Mouse (Mus musculus) ovary, adult 18-20 months (tissue): ENCODE measurements at regions not wholly inside any gene's neighbourhood (a gene's known extent, or its start where the extent isn't known, plus 50 kb on each side); places are given as distances from the start of the nearest gene placed in this dataset.
A peak's percentile ranks its signal among the peaks of the same experiment; 100 is the strongest.

Source experiments
- DNase-seq: peaks from one replicate; pipeline ENCODE4 v3.0.0; 2022; ENCODE audit warnings: low spot score, mixed read lengths

- DNase-seq: no peak
Observed at GRCm38 (mm10) chr8:118028061-118028850, 226.5 kb upstream of the Mphosph6 start.

DNA sequence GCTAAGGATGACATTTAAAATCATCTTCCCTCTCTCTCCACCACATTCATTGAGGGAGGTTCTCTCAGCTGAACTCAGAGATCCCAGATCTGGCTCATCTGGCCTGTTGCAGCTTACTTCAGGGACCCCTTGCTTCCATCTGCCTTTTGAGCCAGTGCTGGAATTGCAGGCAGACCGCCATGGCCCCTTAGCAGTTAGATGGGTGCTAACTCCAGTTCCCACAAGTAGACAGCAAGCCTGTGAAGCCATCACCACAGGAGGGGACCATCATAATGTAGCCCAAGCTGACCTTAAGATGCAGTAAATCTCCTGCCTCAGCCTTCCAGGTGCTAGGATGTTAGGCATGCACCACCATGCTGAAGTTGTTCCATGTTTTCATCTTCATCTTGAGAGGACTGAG, 221.7 kb upstream of the Mphosph6 start:
- no peak for DNase-seq

DNA sequence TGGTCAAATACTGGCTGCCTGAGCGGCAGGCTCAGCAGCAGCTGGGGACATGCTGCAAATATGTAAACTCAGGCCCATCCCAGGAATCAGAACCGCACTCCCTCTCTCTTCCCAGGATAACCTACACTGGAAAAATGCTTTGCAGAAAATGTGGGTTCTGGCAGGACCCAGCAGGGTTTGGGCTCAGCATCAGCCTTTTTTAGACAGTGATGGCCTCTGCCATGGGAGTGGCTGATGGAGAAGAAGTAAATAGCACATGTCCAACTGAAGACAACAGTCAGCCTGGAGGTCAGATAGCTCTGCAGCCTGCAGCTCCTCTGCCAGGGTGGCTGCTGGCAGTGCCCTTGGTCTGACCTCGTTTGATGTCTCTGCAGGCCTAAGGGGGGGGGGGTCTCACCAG, 220.2 kb upstream of the Mphosph6 start:
- DNase-seq: no peak

DNA sequence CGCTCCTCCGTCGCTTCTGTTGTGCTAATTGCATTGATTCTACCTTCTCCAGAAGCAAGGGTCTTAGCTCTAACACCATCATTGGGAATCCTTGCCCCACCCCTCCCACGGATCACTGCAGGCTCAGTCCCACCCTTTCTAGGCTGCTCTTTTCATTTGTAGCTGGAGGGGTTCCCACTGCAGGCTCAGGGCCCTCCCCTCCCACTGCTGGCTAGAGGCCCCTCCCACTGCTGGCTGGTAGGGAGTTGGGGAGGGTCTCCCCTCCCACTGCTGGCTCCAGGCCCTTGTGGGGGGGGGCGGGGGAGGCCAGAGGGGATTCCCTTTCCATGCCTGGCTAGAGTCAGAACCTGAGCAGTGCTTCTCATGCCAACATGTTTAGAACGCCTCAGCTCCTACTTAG, 215.5 kb upstream of the Mphosph6 start:
- no peak for DNase-seq

- no peak for DNase-seq
Observed at GRCm38 (mm10) chr8:118005186-118005585, 203.4 kb upstream of the Mphosph6 start.

DNA sequence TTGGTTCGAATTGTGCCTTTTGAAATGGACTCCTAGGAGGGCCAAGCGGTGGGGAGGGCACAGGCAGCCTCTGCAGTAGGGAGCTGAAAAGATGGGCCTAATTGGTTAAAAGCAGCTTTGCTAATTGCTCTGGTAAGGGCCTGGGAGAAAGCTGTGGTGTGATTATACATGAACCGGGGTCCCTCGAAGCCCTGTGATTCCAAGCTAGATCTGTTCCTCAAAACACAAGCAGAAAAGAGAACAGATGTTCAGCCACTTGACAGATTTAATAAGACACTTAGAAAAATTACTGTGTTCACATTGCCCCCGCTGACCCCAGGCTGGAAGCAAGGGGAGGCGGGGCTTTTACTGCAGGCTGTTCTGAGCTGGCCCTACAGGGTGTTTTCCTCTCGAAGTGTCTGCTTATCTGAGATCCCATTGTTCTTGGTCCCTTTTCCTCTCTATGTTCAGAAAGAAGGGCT, 202.7 kb upstream of the Mphosph6 start:
- DNase-seq: no peak

- no peak for DNase-seq
Observed at GRCm38 (mm10) chr8:118001138-118001537, 199.4 kb upstream of the Mphosph6 start.

- DNase-seq: no peak
Observed at GRCm38 (mm10) chr8:117991826-117992225, 190.1 kb upstream of the Mphosph6 start.

DNA sequence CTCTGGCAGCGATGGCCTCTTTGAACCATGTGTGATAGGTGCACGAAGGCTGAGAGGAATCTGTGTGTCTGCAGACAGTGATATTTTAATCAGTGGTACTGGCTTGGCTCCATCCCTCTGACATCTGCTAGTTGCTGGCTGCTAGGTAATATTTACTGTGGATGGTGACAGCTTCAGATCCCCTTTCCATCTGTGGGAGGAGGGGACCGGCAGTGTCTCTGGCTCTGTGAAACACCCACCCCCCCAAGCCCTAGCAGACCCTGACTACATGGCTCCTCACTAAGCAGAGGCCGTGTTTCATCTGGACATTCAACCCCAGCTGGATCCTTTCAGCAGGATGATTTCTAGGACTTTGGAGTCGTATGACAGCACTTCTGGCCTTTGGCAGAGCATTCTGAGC, 187.0 kb upstream of the Mphosph6 start:
- DNase-seq: no peak

DNA sequence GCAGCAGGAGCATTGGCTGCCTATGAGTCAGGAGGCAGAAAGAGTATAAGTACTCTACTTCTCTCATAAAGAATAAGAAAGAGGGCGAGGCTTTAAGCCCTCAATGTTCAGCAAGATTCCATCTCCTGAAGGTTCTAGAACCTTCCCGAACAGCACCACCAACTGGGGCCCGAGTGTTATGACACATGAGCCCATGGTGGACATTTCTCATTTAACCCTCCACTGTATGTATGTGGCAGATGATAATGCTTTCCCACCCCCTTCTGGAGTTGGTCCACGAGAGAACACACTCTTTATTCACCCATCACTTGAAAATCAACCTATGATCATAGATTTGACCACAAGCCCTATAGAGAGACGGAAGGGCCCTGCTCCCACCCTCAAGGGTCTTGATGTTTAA, 166.6 kb upstream of the Mphosph6 start:
- DNase-seq: no peak

GRCm38 (mm10) chr8:117966556-117966955, 164.8 kb upstream of the Mphosph6 start:
- DNase-seq: no peak

GRCm38 (mm10) chr8:117963426-117963825, 161.7 kb upstream of the Mphosph6 start:
- DNase-seq: no peak

GRCm38 (mm10) chr8:117962666-117963065, 160.9 kb upstream of the Mphosph6 start:
- DNase-seq: no peak

GRCm38 (mm10) chr8:117959501-117959900, 157.8 kb upstream of the Mphosph6 start:
- no peak for DNase-seq

DNA sequence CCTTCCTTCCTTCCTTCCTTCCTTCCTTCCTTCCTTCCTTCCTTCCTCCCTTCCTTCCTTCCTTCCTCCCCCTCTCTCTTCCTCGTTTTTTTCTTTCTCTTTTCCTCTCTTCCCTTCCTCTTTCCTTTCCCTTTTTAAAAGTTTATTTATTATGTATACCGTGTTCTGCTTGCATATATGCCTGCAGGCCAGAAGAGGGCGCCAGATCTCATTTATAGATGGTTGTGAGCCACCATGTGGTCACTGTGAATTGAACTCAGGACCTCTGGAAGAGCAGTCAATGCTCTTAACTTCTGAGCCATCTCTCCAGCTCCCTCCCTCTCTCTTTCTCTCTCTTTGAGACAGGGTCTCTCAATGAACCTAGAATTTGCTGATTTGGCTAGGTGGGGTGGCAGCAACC, 157.2 kb upstream of the Mphosph6 start:
- no peak for DNase-seq

- no peak for DNase-seq
Observed at GRCm38 (mm10) chr8:117951656-117952055, 149.9 kb upstream of the Mphosph6 start.

DNA sequence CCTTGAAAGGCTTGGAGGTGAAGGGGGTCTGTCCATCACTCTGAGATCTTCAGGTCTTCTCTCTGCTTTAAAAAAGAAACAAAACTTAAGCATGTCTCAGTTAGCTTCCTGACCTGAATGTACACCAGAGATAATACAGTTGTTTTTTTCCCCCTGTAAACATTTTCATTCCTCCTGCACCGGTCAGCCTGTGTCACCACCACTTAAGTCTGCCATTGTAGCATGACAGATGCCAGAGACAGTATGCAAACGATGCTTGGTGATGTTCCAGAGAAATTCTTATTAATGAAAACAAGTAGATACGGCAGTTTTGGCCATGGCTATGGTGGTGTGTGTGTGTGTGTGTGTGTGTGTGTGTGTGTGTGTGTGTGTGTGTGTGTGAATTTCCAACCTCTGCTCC, 144.8 kb upstream of the Mphosph6 start:
- no peak for DNase-seq

DNA sequence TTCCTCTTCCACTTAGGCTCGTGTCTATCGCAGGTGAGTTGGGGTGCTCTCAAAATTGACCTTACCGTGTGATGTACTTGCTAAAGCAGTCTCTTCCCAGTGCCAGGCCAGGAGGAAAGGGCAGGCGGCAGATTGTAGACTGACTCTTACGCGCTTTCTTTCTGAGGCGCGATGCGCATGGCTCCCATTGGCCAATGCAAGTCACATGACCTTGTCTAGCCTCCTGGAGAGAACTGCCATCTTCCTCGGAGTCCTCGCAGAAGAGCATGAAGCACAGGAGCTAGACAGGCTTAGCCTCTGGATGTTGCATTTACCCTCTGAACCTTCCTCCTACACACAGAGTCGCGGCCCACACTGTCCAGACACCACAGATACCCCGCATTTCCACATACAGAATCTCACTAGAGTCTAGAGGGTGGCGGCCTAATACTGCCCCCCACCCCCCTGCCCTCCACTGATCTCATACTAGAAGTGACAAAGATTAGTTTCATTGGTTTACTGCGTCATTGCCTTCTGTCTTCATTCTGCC, 132.9 kb upstream of the Mphosph6 start:
- DNase-seq: no peak

DNA sequence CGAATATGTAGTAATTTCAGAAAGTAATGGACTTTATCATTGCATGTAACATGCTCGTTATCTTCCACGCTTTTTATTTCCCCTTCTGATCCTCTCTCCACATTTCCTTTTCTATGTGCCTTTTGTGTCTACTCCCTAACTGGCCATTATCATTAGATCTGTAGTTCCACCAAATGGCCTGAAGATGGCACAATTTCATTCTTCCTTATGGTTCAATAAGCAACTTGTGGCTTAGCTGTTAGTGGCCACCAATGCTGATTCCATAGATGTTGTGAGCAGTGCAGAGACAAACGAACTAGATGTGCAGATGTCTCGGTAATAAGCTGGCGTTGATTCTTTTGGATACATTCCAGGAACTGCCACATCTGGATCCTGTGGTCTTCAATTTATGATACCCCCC, 128.9 kb upstream of the Mphosph6 start:
- DNase-seq: no peak

GRCm38 (mm10) chr8:117929606-117930005, 127.9 kb upstream of the Mphosph6 start:
- DNase-seq: no peak

GRCm38 (mm10) chr8:117923296-117923695, 121.6 kb upstream of the Mphosph6 start:
- no peak for DNase-seq

DNA sequence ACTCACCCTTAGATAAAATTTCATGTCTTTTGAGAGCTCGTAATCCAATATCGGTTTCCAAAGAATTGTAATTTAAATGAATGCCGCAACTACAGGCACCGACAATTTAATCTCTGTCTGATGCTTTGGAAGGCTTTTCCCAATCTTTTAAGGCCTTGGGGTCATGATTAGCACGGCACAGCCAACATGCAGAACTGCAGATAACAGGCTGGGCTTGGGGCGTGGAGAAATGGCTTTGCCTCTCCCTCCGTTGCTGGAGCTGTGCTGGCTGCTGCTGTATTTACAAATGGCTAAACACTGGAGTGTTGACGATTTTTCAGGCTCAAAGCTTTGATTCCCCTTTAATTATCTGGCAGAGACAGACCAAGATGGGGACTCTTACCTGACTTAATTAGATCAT, 101.3 kb upstream of the Mphosph6 start:
- DNase-seq: peak; percentile 10

- DNase-seq: no peak
Observed at GRCm38 (mm10) chr8:117899892-117900291, 98.1 kb upstream of the Mphosph6 start.

DNA sequence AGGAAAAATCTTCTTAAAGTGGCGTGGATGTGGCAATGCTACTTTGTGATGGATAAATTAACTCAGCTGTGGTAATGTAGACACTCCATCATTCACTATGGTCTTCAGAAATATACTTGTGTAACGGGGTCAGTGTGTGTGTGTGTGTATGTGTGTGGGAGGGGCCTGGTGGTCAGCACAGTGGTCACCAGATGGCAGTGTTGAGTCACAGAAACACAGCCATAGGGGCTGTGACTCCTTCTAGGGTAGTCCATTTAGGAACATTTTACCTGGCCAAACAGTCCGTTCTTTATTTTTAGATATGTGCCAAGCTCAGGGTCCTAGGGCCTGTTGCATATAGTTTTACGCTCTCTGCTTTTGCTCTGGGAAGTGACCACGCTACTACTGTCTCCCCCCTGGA, 96.3 kb upstream of the Mphosph6 start:
- DNase-seq: no peak
